Mouse (Mus musculus): ENCODE results near the gene Slc44a5.

GRCm38 (mm10) chr3:154116000-154116399 is 142.8 kb downstream of the Slc44a5 start:
- TF ChIP-seq CTCF (IDR thresholded peaks at IDR 0.05; ENCODE audit: low read depth) (no peak), EP300 (optimal IDR thresholded peaks at IDR 0.05) (no peak)
